Mouse (Mus musculus): ENCODE data around the gene Id1. TPM values are rescaled to one million over a fixed set of nuclear protein-coding genes. Genes with fewer than 3 reads are reported as not detected.

Gene Id1
- total RNA-seq, 4 experiments from 2014 or later, result 19.1 to 30.8 (median 22.9) TPM

DNA sequence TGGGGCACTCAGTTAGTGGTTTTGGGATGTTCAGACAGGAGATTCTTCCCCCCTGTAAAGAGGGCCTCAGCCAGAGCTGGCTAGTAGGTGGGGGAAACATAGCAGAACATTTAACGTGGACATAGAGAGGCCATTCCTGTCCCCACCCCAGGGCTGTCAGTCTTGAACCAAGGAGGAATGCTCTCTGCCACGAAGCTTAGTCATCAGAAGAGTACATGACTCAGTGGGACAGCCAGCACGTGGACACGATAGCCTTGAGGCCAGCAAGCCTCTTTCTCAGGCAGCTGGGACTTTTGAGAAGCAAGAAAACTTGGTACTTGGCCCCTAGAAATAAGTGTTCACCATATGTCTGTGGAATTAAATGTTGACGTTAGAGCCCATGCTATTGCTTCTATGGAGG, 46.6 kb downstream of the Id1 start:
- no peak for DNase-seq (ENCODE audit: low spot score in 2 of 2)

DNA sequence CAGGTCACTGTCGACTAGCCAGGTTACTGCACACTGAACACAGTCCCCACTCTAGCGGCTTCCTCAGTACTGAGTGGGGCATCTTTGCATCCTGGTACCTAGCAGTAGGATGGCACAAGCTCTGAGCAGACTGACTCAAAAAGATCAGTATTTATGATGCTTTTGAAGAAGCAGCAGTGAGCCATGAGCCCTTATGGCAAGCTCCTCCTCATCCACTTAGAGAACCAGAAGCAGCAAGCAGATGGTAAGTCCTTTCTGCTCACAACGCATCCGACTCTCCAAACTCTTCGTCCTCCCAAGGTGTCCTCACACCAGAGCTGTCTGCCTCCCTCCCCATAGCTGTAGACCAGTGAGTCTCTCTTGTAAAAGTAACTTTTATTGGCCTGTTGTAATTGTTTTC, 47.2 kb downstream of the Id1 start:
- DNase-seq (ENCODE audit: low spot score in 2 of 2), result no peak

DNA sequence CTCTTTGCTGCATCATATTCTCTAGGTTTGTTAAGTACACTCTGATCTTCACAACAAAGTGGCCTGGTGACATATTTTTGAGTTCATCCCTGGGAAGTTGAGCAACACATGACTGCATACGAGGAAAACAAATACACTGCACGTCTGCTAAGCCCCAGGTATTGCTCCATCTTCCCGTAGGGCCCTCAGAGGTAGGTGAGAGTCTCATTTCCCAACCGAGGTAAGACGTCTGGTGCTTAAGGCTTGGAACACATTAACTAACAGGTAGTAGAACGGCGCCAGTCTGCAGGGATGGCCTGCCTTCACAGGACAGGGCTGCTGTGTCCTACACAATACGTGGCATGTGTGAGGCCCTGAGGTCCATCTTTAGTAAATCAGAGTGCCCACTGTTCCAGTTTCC, 48.6 kb downstream of the Id1 start:
- no peak for DNase-seq (ENCODE audit: low spot score in 2 of 2)

DNA sequence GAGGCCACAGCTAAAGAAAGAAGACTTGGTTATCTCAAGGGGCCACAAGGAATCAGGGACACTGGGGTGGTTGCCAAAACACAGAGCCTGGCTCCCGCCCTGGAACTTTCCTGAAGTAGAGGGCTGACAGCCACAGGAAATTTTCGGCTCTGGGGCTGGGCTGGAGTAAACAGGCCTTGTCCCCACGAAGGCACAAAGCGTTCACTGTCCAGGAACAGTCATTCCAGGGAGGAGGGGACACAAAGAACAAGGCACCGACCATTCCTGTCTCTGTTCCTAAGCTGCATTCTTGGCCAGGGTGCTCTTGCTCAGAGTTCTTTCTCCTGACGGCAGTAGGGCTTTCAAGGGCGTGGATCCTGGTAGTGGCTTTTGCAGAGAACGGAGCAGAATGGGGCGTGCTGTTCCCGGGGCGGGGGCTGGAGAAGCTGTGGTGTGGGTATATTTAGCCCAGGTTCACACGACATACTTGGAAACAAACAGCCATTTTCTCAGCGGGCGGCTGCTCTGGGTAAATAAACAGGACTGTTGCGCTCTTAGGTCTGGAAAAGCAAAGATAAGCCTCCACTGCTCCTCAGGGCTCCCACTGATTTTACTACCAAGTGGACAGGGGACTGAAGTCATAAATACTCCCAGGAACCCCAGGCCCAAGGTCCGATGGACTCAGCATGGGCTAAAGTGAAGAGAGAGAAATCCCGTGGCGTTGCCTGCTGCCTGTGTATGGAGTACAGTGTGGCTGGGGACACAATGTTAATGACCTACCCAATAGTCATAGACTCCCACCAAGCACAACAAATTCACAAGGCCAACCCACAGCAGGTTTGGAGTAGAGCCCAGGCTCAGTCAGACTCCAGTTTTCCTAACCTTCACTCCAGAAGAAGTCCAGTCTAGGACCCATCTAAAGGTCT, 49.6 kb downstream of the Id1 start:
- DNase-seq (ENCODE audit: low spot score in 2 of 2), result peak; percentile 65 to 81

Small RNAs within 50 kb of the gene (microRNA-seq; reads per million reads assigned to microRNA genes)
- gene Gm23802, result 0 reads per million in 2 experiments

Other genes starting within 250 kb of the Id1 start
- not detected for gene Defb22, start 246.1 kb upstream of the Id1 start, total RNA-seq (2022)
- gene Defb26, start 224.6 kb upstream of the Id1 start, total RNA-seq (2022), result not detected
- not detected for gene Defb28, start 218.0 kb upstream of the Id1 start, total RNA-seq (2022)
- gene Defb29, start 196.2 kb upstream of the Id1 start, total RNA-seq (2022), result not detected
- not detected for gene Gm17416, start 166.9 kb upstream of the Id1 start, total RNA-seq (2022)
- gene Defb21, start 163.5 kb upstream of the Id1 start, total RNA-seq (2022), result not detected
- gene Defb19, start 155.9 kb upstream of the Id1 start, total RNA-seq (2022), result not detected
- gene Defb45, start 136.9 kb upstream of the Id1 start, total RNA-seq (2022), result not detected
- gene Defb36, start 131.9 kb upstream of the Id1 start, total RNA-seq (2022), result not detected
- gene Defb25, start 113.2 kb upstream of the Id1 start, total RNA-seq (2022), result not detected
- gene Rem1, start 109.3 kb upstream of the Id1 start, total RNA-seq (2022), result 1 to 10 TPM in 2 of 4 experiments, under 1 TPM in 2; 0.87 to 1.6 (median 1.1) TPM
- 10 to 100 TPM; 59.6 to 78.5 (median 71.8) TPM for gene H13, start 66.8 kb upstream of the Id1 start, total RNA-seq (2022)
- gene Mcts2, start 49.2 kb upstream of the Id1 start, total RNA-seq (2022), result 10 to 100 TPM; 15.5 to 18.6 (median 18.2) TPM
- 1 to 10 TPM; 2.1 to 4.8 (median 2.5) TPM for gene Cox4i2, start 17.9 kb downstream of the Id1 start, total RNA-seq (2022)
- gene Bcl2l1, start 95.5 kb downstream of the Id1 start, total RNA-seq (2022), result 100 to 1,000 TPM; 125 to 143 (median 135) TPM
- gene Tpx2, start 111.7 kb downstream of the Id1 start, total RNA-seq (2022), result 1 to 10 TPM; 1.9 to 2.9 (median 2.2) TPM
- under 1 TPM in 3 of 4 experiments, not detected in 1; 0.19 to 0.39 (median 0.21) TPM for gene Mylk2, start 175.1 kb downstream of the Id1 start, total RNA-seq (2022)
- gene Foxs1, start 197.0 kb downstream of the Id1 start, total RNA-seq (2022), result under 1 TPM in 3 of 4 experiments, not detected in 1; 0.34 to 0.88 (median 0.74) TPM
- gene Dusp15, start 215.4 kb downstream of the Id1 start, total RNA-seq (2022), result 10 to 100 TPM; 16.2 to 22.7 (median 21.1) TPM
- 1 to 10 TPM; 1.2 to 3.3 (median 2.3) TPM for gene Ttll9, start 226.2 kb downstream of the Id1 start, total RNA-seq (2022)